Mouse (Mus musculus) brain, adult 2 months (tissue): ENCODE measurements around the gene Gtpbp1.

Source experiments
- DNase-seq: peaks from one replicate; pipeline ENCODE4 v3.0.0; 2011; ENCODE audit warnings: low read depth, low spot score

The Gtpbp1 gene

GRCm38 (mm10) chr15:79685141-79685641 lies 5.5 kb upstream of the Gtpbp1 start:
- DNase-seq = no peak

- DNase-seq = peak; percentile 45
Observed at GRCm38 (mm10) chr15:79686046-79686869, 4.4 kb upstream of the Gtpbp1 start.

GRCm38 (mm10) chr15:79687175-79687574 lies 3.5 kb upstream of the Gtpbp1 start:
- DNase-seq = peak; percentile 58

- peak; percentile 98 for DNase-seq
Observed at GRCm38 (mm10) chr15:79687646-79688267, 2.9 kb upstream of the Gtpbp1 start, which contains the start of gene Josd1. Gene Josd1, minus strand, starts transcription at chr15:79687919.

GRCm38 (mm10) chr15:79688268-79688956 lies 2.2 kb upstream of the Gtpbp1 start:
- no peak for DNase-seq

GRCm38 (mm10) chr15:79689662-79690425 lies 801 bp upstream of the Gtpbp1 start:
- DNase-seq = no peak

- DNase-seq = no peak
Observed at GRCm38 (mm10) chr15:79691023-79691508, 421 bp downstream of the Gtpbp1 start.

- DNase-seq = no peak
Observed at GRCm38 (mm10) chr15:79692334-79692733, 1.7 kb downstream of the Gtpbp1 start.

- peak; percentile 45 for DNase-seq
Observed at GRCm38 (mm10) chr15:79693740-79694139, 3.1 kb downstream of the Gtpbp1 start.

- no peak for DNase-seq
Observed at GRCm38 (mm10) chr15:79694512-79694911, 3.9 kb downstream of the Gtpbp1 start.

- no peak for DNase-seq
Observed at GRCm38 (mm10) chr15:79695516-79695915, 4.9 kb downstream of the Gtpbp1 start.

- DNase-seq = no peak
Observed at GRCm38 (mm10) chr15:79696508-79696907, 5.9 kb downstream of the Gtpbp1 start.

GRCm38 (mm10) chr15:79697011-79697410 lies 6.4 kb downstream of the Gtpbp1 start:
- peak; percentile 83 for DNase-seq

GRCm38 (mm10) chr15:79697558-79698187 lies 7.0 kb downstream of the Gtpbp1 start:
- DNase-seq = no peak

GRCm38 (mm10) chr15:79706603-79707214 lies 16.1 kb downstream of the Gtpbp1 start:
- DNase-seq = peak; percentile 71

- DNase-seq = peak; percentile 53
Observed at GRCm38 (mm10) chr15:79708229-79708822, 17.7 kb downstream of the Gtpbp1 start.

- peak; percentile 85 for DNase-seq
Observed at GRCm38 (mm10) chr15:79715646-79716045, 25.0 kb downstream of the Gtpbp1 start.

GRCm38 (mm10) chr15:79716710-79717109 lies 26.1 kb downstream of the Gtpbp1 start:
- peak; percentile 67 for DNase-seq

- DNase-seq = no peak
Observed at GRCm38 (mm10) chr15:79720267-79720666, 29.6 kb downstream of the Gtpbp1 start.

GRCm38 (mm10) chr15:79720796-79721195 lies 30.2 kb downstream of the Gtpbp1 start:
- no peak for DNase-seq
